Mouse (Mus musculus): ENCODE data around the gene Trh. TPM values are rescaled to one million over a fixed set of nuclear protein-coding genes. Genes with fewer than 3 reads are reported as not detected.

Trh gene
- total RNA-seq, 2 experiments from 2014 or later, result 0.56 to 0.69 TPM

DNA sequence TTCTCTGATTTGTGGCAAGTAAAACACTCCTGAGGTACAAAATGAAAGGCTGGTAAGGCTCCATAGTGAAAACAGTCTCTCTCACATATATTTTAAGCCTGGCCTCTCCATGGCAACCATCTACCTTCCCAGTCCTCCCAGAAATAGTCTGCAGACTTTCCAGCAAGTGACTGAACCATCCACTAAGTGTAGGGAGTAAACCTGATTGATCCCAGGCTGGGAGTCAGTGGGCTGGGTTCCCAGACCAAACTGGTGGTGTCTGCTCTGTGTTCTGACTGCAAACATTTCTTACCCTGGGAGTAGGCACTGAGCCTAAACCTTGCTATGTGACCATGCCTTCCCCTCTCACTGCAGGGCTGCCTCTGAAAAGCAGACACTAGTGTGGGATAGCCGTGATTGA is 19.5 kb downstream of the Trh start:
- no peak for DNase-seq (ENCODE audit: low spot score in 2 of 2)

DNA sequence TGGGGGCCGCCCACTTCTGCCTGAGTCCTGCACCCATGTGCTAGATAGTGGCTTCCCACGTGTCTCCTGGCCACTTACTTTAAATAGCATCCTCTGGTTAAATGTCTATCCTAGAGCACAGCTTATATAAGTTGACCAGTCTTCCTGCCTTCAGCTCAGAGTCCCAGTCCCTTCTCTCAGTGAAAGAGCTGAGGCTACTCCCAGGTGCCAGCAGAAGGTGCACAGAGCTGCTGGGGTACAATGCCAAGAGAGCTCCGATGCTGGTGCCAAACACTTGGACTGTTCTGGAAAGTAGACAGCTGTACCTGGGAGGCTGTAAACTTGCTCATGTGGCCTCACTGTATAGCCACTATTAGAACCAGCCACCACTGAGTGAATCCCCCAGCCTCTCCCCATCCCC is 22.4 kb downstream of the Trh start:
- DNase-seq (ENCODE audit: low spot score in 2 of 2), result no peak

DNA sequence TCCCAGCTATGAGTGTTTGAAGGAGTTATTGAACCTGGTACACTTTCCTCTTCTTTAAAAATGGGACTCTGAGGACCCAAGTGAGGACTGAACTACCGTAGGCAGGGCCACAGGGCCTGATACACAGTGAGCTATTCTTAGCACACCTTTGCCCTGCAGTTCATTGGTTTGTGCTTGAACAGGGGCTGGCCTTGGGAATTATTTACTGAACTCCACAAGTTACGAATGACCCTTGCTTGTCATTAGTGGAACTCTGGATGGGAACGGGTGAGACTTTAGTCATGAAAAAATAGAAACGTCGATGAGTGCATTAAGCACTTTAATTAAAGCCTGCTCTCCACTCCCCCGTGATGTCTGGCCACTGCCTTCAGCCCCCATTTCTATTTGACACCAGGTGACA is 22.8 kb downstream of the Trh start:
- no peak for DNase-seq (ENCODE audit: low spot score in 2 of 2)

DNA sequence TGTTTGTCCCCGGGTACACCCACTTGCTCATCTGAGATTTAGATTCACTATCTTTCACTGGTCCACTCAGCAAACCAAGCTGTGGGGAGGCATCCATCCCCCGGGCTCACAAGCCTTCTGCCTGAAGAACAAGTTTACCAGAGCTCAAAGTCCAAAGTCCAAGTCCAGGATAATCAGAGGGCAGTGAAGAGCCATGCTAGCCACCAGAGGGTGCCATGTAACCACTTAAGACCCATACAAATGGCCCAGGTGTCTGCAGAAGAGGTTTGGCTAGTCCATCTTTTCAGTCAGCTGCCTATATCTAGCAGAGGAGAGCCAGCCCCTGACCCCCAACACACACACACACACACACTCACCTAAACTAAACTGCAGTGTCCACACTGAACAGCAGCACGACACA is 25.0 kb downstream of the Trh start:
- peak; percentile 49 to 57 for DNase-seq (ENCODE audit: low spot score in 2 of 2)

DNA sequence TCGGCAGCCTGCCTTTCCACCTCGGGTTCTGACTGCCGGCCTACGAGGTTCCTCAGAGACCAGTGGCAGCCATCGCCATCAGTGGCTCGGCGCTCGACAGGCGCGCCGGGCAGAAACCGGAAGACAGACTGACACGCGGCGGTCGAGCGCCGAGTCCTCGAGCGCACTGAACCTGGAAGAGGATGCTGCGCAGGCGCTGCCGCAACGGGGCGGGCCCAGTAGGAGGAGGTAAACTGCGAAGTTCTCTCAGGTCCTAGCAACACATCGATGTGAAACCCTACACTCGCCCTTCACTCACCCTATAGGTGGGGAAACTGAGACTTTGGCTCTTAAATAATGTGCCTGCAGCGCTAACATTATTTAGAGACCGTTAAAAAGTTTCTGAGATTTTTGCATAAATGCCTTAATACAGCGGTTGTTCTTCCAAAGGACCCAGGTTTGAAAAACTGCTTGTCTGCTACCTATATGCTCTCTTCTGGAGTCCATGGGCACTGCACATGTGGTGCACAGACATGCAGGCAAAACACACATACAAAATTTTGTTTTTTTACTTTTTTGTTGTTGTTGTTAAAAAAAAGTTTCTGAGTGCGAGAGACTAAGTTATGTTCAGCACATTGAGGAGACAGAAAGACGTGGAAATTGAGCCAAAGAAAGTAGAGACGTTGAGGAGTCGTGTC is 29.5 kb downstream of the Trh start, which contains the start of gene Rbsn:
Gene Rbsn, minus strand, starts transcription at position 153 of the 677 bp plus-strand sequence.
- peak; percentile 82 to 89 for DNase-seq (ENCODE audit: low spot score in 2 of 2)

DNA sequence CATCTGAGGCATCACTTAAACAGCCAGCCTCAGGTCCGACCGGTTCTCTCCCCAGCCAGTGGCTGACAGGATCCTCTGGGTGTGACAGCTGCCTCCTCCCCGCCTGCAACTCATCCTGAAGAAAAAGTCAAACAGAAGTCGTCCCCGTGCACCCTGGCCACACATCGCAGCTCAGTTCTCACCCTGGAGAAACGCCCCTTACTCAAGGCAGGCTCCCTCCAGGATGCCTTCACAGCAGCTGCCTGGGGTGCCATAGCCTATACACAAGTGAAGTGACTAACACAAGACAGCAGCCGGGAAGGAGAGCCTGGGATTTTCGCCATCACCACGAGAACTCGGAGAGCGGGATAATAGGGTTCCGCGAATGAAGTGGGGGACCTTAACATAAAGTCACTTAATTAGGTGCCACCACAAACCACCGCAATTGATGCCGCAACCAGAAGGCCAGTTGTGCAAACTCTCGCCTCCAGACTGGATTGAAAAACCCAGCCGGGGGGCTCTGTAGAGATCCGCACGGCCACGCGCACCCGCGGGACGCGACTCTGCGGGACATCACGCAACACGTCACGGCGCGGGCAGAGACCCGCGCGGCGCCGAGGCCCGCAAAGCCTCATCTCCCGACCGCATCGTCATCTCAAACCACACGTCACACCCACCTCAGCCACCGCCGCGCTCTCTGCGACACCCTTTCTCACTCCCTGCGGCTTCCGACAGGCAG is 30.2 kb downstream of the Trh start:
- peak in 1 of 2 experiments; percentile 10 for DNase-seq (ENCODE audit: low spot score in 2 of 2)

DNA sequence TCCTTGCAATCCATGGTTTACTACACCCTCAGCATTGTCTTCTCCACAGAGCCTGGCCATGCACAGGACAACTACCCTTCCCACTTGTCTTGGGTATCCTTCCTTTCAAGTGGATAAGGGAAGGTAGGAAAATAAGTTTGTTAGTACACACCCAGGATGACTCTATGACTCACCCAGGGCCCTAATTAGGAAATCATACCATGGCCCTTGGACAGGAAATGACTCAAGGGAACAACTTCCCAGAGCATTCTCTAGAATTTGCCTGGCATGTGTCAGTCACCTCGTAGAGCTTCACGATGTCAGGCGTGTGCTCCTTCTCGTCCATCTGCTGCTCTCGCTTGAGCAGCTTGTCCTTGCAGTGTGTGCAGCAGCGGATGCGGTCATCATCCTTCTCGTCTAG is 45.0 kb downstream of the Trh start:
- no peak for DNase-seq (ENCODE audit: low spot score in 2 of 2)

Other genes starting within 250 kb of the Trh start
- gene Nr2c2, start 153.3 kb downstream of the Trh start, total RNA-seq (2021), result 10 to 100 TPM; 83.7 to 86.6 TPM
- gene Mrps25, start 60.6 kb downstream of the Trh start, total RNA-seq (2021), result 10 to 100 TPM; 47.2 to 54.5 TPM
- gene Rbsn, start 29.7 kb downstream of the Trh start, total RNA-seq (2021), result 10 to 100 TPM; 32.5 to 37.6 TPM